Mouse (Mus musculus) ES-Bruce4 (cell line): ENCODE measurements around the gene Lat. TPM values are rescaled to one million over a fixed set of nuclear protein-coding genes. Genes with fewer than 3 reads are reported as not detected.

Source experiments
- H3K27ac ChIP-seq: 2 replicates; pipeline ENCODE4 v1.5.1; 2012; ENCODE audit warnings: low read length, inconsistent platforms; ENCODE audit not compliant: insufficient read depth
- H3K27me3 ChIP-seq: 2 replicates; pipeline ENCODE4 v1.6.1; 2012; ENCODE audit warnings: mild to moderate bottlenecking, low read length, inconsistent platforms; ENCODE audit not compliant: control insufficient read depth, poor library complexity, insufficient read depth, severe bottlenecking
- H3K36me3 ChIP-seq: 2 replicates; pipeline ENCODE4 v1.6.1; 2012; ENCODE audit warnings: inconsistent platforms, mild to moderate bottlenecking, low read length, moderate library complexity; ENCODE audit not compliant: control insufficient read depth, poor library complexity, insufficient read depth, severe bottlenecking
- H3K4me1 ChIP-seq: one replicate; pipeline ENCODE4 v1.8.1; 2011; ENCODE audit warnings: low read length; ENCODE audit not compliant: control insufficient read depth, insufficient read depth
- H3K4me3 ChIP-seq: 2 replicates; pipeline ENCODE4 v1.5.1; 2011; ENCODE audit warnings: low read depth, mild to moderate bottlenecking, low read length
- H3K9ac ChIP-seq: 2 replicates; pipeline ENCODE4 v1.6.1; 2012; ENCODE audit warnings: low read depth, mild to moderate bottlenecking, inconsistent platforms; ENCODE audit not compliant: poor library complexity, severe bottlenecking
- H3K9me3 ChIP-seq: replicated peaks from 2 replicates; pipeline ENCODE4 v1.6.1; 2012; ENCODE audit warnings: mild to moderate bottlenecking, low read length, inconsistent platforms; ENCODE audit not compliant: control insufficient read depth, poor library complexity, insufficient read depth, severe bottlenecking
- CTCF ChIP-seq: IDR thresholded peaks from one replicate; pipeline ENCODE4 v1.8.1; 2011; ENCODE audit warnings: low read depth, low read length
- EP300 ChIP-seq: IDR thresholded peaks from 2 replicates; pipeline ENCODE4 v1.6.1; 2011; ENCODE audit warnings: low read depth, low read length; ENCODE audit not compliant: insufficient read depth
- POLR2A ChIP-seq: IDR thresholded peaks from one replicate; pipeline ENCODE4 v1.8.1; 2011; ENCODE audit warnings: low read length; ENCODE audit not compliant: insufficient read depth
- polyA plus RNA-seq: library from polyadenylated mRNA; stranded (reverse); fragments of >200 nt; gene quantifications from 2 replicates; pipeline ENCODE4 v1.2.4, GENCODE M21; 2011; ENCODE audit warnings: low read depth; ENCODE audit not compliant: missing spikeins, insufficient read depth, insufficient read length

Gene Lat
- polyA plus RNA-seq, 1 experiment: 4.2 TPM

DNA sequence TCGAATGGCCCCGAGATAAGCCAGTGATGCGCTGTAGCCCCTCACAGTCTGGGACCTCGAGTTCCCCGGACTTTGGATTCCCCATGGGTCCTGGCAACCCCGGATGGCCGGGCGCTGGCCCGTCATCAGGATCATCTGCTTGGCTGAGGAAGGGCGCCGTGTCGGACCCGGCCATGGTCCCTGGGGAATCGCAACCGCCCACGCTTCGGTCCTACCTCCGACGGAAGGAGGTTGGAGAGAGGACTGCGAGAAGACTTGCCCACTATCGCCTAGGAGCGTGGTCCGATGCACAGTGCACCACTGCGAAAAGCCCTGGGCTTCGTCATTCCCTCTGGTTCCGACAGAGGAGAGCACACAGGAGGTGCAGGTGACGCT, 7.5 kb upstream of the Lat start:
- no peaks in the 10 kb centered on the region for H3K4me1 ChIP-seq
- H3K27me3 ChIP-seq: no peaks in the 10 kb centered on the region
- no peak for TF ChIP-seq CTCF
- no peak for TF ChIP-seq EP300
- TF ChIP-seq POLR2A: no peak
- no peak overlapping the region for H3K27ac ChIP-seq
- H3K36me3 ChIP-seq: peaks cover 4% of the 10 kb centered on the region
- peak overlapping the region; percentile 62 for H3K9ac ChIP-seq
- peak overlapping the region; percentile 94 for H3K4me3 ChIP-seq
- no peaks in the 10 kb centered on the region for H3K9me3 ChIP-seq

DNA sequence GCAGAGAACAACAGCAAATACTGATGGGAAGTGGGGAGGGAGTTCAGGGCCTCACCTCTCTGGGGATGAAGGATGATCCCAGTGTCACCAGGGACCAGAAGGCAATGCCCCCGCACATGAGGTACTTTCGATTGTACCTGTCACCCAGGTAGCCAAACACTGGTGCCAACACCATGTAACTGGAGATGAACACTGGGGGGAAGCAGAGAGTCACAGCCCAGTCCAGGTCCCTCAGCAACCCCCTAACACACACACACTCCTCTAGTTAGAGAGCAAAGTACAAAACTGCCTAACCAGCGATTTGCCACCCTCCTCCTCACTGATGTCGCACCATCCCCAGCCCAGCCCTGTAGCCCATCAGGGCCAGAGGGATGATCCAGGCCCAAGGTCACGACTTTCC, 5.6 kb upstream of the Lat start:
- TF ChIP-seq POLR2A: no peak
- TF ChIP-seq CTCF: peak; percentile 41
- TF ChIP-seq EP300: no peak
- Histone ChIP-seq H3K4me1 (no peaks in the 10 kb centered on the region), H3K36me3 (peaks cover 8% of the 10 kb centered on the region), H3K27ac (no peak overlapping the region), H3K9me3 (no peaks in the 10 kb centered on the region), H3K9ac (no peak overlapping the region), H3K4me3 (no peak overlapping the region), H3K27me3 (no peaks in the 10 kb centered on the region)

- H3K4me1 ChIP-seq: no peaks in the 10 kb centered on the region
- no peak overlapping the region for H3K27ac ChIP-seq
- H3K9ac ChIP-seq: no peak overlapping the region
- H3K36me3 ChIP-seq: peaks cover 11% of the 10 kb centered on the region
- no peaks in the 10 kb centered on the region for H3K9me3 ChIP-seq
- no peak overlapping the region for H3K4me3 ChIP-seq
- no peaks in the 10 kb centered on the region for H3K27me3 ChIP-seq
- TF ChIP-seq EP300: no peak
- no peak for TF ChIP-seq POLR2A
- no peak for TF ChIP-seq CTCF
Measured at GRCm38 (mm10) chr7:126374526-126374925, 5.2 kb upstream of the Lat start.

DNA sequence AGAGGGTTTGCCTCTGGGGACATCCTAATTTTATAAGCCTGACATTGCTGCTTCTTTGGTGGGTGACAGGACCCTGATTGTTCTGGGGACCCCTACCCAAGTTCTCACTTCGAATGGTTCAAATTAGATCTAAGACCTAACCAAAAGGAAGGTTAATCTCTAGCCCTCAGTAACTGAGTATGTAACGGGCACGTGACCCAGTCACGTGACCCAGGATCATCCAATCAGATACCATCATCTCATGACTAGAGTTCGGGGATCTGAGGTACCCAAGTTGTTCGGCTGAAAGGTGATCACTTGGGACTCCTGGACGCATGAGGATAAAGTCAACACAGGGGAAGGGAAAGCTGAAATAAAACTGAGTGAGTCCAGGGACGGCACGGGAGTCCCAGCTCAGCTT, 3.6 kb upstream of the Lat start:
- Histone ChIP-seq H3K27me3 (no peaks in the 10 kb centered on the region), H3K36me3 (peaks cover 11% of the 10 kb centered on the region)
- TF ChIP-seq EP300: no peak
- no peak for TF ChIP-seq POLR2A
- TF ChIP-seq CTCF: no peak

DNA sequence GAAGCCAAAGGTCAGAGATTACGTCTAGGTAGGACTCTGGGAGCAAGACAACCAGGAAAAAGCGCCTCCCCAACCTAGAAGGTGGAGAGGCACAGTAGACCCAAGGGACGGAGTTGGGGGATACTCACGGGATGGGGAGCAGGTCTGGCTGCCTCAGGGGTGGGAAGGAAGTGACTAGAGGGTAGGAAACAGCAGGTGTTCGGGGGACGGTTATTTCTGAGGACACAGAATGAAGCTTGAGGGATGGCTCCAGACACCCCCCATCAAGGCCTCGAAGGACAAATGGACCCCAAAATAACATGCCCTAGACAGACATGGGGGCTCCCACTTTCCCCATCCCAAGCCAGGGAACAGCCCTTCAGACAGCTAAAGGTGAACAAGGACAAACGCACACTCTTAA, 1.0 kb downstream of the Lat start:
- no peak for TF ChIP-seq CTCF
- no peak for TF ChIP-seq POLR2A
- no peak for TF ChIP-seq EP300
- no peak overlapping the region for H3K4me3 ChIP-seq
- no peak overlapping the region for H3K27ac ChIP-seq
- no peaks in the 10 kb centered on the region for H3K9me3 ChIP-seq
- no peaks in the 10 kb centered on the region for H3K4me1 ChIP-seq
- no peak overlapping the region; the same call in 1 of the 2 replicates for H3K9ac ChIP-seq
- H3K36me3 ChIP-seq: peaks cover 11% of the 10 kb centered on the region
- H3K27me3 ChIP-seq: no peaks in the 10 kb centered on the region

More for the DNA sequence above, 3.6 kb upstream of the Lat start:
- Histone ChIP-seq H3K4me3 (no peak overlapping the region), H3K27ac (no peak overlapping the region), H3K9ac (no peak overlapping the region), H3K9me3 (no peaks in the 10 kb centered on the region), H3K4me1 (no peaks in the 10 kb centered on the region)

GRCm38 (mm10) chr7:126367636-126368035, 1.7 kb downstream of the Lat start:
- Histone ChIP-seq H3K36me3 (peaks cover 8% of the 10 kb centered on the region), H3K4me1 (no peaks in the 10 kb centered on the region), H3K27ac (no peak overlapping the region), H3K9ac (no peak overlapping the region), H3K4me3 (no peak overlapping the region), H3K27me3 (no peaks in the 10 kb centered on the region), H3K9me3 (no peaks in the 10 kb centered on the region)
- TF ChIP-seq POLR2A (no peak), CTCF (no peak), EP300 (no peak)
